Mouse (Mus musculus): ENCODE data around the gene Ccdc97.
A peak's percentile ranks its signal among the peaks of the same experiment; 100 is the strongest.

Ccdc97 gene

GRCm38 (mm10) chr7:25719761-25720610, 1.1 kb upstream of the Ccdc97 start:
- DNase-seq = peak; percentile 83

- DNase-seq = no peak
Observed at GRCm38 (mm10) chr7:25717478-25717877, 1.4 kb downstream of the Ccdc97 start.

GRCm38 (mm10) chr7:25715731-25716271, 3.1 kb downstream of the Ccdc97 start:
- DNase-seq = no peak

GRCm38 (mm10) chr7:25714581-25714980, 4.3 kb downstream of the Ccdc97 start:
- DNase-seq = no peak

- no peak for DNase-seq
Observed at GRCm38 (mm10) chr7:25712801-25713200, 6.1 kb downstream of the Ccdc97 start.

GRCm38 (mm10) chr7:25711731-25712197, 7.1 kb downstream of the Ccdc97 start:
- peak; percentile 66 for DNase-seq

GRCm38 (mm10) chr7:25711165-25711564, 7.7 kb downstream of the Ccdc97 start:
- DNase-seq = no peak

- no peak for DNase-seq
Observed at GRCm38 (mm10) chr7:25710519-25711130, 8.3 kb downstream of the Ccdc97 start.

- peak; percentile 37 for DNase-seq
Observed at GRCm38 (mm10) chr7:25709961-25710360, 8.9 kb downstream of the Ccdc97 start.

- no peak for DNase-seq
Observed at GRCm38 (mm10) chr7:25707581-25708292, 11.2 kb downstream of the Ccdc97 start.

- no peak for DNase-seq
Observed at GRCm38 (mm10) chr7:25706578-25707170, 12.2 kb downstream of the Ccdc97 start.

- no peak for DNase-seq
Observed at GRCm38 (mm10) chr7:25705801-25706251, 13.1 kb downstream of the Ccdc97 start.

GRCm38 (mm10) chr7:25704716-25705364, 14.0 kb downstream of the Ccdc97 start:
- peak; percentile 33 for DNase-seq

GRCm38 (mm10) chr7:25703793-25704494, 14.9 kb downstream of the Ccdc97 start:
- peak; percentile 44 for DNase-seq

GRCm38 (mm10) chr7:25702350-25702749, 16.5 kb downstream of the Ccdc97 start:
- no peak for DNase-seq

GRCm38 (mm10) chr7:25700732-25701131, 18.2 kb downstream of the Ccdc97 start:
- DNase-seq = no peak

- no peak for DNase-seq
Observed at GRCm38 (mm10) chr7:25699851-25700250, 19.0 kb downstream of the Ccdc97 start.

GRCm38 (mm10) chr7:25694104-25694503, 24.8 kb downstream of the Ccdc97 start:
- DNase-seq = no peak

GRCm38 (mm10) chr7:25690051-25690450, 28.8 kb downstream of the Ccdc97 start:
- peak; percentile 13 for DNase-seq

- DNase-seq = no peak
Observed at GRCm38 (mm10) chr7:25689603-25690021, 29.3 kb downstream of the Ccdc97 start.

GRCm38 (mm10) chr7:25688810-25689586, 29.9 kb downstream of the Ccdc97 start:
- DNase-seq = peak; percentile 66
